Mouse (Mus musculus): ENCODE results near the gene Clybl.

Clybl gene

DNA sequence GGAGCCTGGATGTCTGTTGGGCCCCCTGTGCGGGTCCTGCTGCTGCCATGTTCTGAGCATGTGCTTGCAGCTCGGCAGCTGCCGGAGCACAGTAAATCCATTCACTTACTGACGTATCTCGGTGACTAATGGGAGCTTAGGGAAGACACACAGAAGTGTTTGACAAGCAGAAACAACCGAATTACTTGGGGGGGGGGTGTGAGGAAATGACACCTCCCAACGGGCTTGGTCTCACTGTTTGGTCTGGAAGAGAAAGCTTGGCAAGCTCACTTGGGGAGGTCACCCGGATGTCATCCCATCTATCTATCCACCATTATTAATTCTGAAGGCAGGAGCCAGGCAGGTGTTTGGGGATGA lies 245.7 kb downstream of the Clybl start:
- no peak for DNase-seq (ENCODE audit: low spot score)

GRCm38 (mm10) chr14:122427654-122428053 lies 246.2 kb downstream of the Clybl start:
- DNase-seq (ENCODE audit: low spot score) = no peak

DNA sequence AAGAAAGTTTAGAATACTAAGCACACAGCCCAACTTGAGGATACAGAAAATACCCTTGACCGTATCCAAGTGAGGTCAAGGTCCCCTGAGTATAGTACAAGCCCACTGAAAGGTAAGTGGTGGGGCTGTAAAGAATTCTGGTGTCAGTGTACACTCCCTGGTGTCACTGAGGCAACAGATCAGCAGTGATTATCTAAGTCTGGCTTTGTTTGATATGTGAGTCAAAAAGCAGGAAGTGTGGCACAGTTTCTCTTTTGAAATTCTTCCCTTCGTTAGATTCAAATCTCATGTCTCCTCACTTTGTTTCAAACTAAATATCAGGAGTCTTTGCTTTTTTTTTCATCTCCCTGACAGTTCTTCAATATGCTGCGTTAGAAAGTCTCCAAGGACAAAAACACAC lies 251.1 kb downstream of the Clybl start:
- no peak for DNase-seq (ENCODE audit: low spot score)

- no peak for DNase-seq (ENCODE audit: low spot score)
Measured at GRCm38 (mm10) chr14:122434039-122434438, 252.5 kb downstream of the Clybl start.

- no peak for DNase-seq (ENCODE audit: low spot score)
Measured at GRCm38 (mm10) chr14:122436850-122437249, 255.3 kb downstream of the Clybl start.

GRCm38 (mm10) chr14:122449601-122450495 lies 268.3 kb downstream of the Clybl start:
- DNase-seq (ENCODE audit: low spot score) = no peak

DNA sequence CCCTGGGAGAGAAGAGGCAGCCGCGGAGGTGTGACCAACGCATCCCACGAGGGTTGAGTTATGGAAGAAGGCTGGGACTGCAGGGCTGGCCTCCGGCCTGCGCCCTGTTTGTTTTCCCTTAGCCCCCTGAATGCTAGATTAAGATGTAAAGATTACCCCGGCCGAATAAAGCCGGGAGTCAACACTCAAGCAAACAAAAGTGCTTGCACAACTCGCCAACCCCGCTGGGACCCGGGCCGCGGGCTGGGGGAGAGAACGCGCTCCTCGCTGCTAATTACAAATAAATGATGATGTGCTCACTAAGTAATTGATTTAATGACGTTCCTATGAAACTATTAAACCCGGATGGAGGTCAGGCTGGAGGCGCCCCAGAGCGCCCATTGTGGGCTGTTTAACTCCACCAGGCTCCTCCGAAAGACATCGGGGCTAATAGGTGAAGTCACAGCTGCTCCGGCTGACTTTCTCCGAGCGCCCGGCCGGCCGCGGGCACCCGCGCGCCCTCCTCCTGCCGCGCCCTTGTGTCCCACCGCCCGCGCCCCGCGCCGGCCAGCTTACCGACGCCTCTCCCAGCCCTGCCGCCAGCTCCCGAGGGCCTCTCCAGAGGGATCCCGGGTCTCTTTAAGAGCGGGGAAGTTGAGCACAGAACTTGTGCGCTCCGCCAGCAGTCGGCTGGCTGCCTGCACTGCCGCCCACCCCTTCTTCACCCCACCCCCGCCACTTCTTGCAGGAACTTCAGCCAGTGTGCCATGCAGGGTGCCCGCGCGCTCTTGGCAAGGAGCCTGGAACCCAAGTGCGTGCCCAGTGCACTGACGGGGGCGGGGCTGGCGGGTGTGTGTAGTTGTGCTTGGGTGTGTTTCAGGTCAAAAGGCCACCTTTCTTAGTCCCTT lies 269.2 kb downstream of the Clybl start, which contains the start of gene Gm5089:
Gene Gm5089 (minus strand): TSS at position 620 of the 887 bp plus-strand sequence.
- DNase-seq (ENCODE audit: low spot score) = peak; percentile 53

GRCm38 (mm10) chr14:122451551-122452145 lies 270.1 kb downstream of the Clybl start:
- no peak for DNase-seq (ENCODE audit: low spot score)

Measured in testis, postnatal 10 days (tissue).